Mouse (Mus musculus): ENCODE results near the gene Ctnnd1. TPM values are rescaled to one million over a fixed set of nuclear protein-coding genes. Genes with fewer than 3 reads are reported as not detected.
A peak's percentile ranks its signal among the peaks of the same experiment; 100 is the strongest.
"Not testable (repeated sequence)": the region's sequence is repeated elsewhere in the genome, so short reads cannot be mapped to it uniquely, and the experiment has no call there.

Ctnnd1 gene
- polyA plus RNA-seq (2012; rRNA removed), result 71.8 and 112 TPM in 2 replicates

DNA sequence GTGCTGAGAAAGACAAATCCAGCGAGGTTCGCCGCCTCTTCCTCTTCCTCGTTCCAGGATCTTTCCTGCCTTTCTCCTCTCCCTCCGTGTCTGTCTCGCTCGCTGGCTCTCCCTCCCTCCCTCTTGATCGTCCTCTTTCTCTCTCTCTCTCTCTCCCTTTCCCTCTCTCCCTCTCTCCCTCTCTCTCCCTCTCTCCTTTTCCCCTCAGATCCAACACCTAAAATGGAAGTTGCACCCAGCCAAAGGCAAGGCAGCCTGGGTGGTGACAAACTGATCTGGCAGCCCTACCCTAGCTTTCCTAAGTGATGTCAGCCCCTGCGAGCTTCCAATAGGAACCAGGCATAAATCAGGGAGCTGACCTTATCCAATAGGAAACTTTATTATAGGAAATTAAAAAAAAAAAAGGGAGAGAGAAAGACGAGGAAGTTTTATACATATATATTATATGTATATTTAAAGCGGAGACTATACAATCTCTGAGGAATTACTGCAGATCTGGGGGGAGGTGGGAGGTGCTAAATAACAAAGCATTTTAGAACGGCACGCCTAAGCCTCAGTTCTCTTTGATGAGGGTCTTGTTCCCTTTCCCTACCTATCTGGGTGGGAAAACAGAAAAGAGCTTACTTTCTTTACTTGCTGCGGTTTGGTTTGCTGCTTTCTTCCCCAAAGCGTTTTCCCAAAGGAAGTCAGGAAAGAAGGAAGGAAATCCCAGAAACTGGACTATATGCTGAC lies at the start of gene Ctnnd1:
Ctnnd1 (minus strand) TSS at position 302 of the 732 bp plus-strand sequence.
- DNase-seq (ENCODE audit: low read depth, low spot score), result peak; percentile 90
- 2% methylated on average over 15 of the region's 15 CpGs for WGBS

DNA sequence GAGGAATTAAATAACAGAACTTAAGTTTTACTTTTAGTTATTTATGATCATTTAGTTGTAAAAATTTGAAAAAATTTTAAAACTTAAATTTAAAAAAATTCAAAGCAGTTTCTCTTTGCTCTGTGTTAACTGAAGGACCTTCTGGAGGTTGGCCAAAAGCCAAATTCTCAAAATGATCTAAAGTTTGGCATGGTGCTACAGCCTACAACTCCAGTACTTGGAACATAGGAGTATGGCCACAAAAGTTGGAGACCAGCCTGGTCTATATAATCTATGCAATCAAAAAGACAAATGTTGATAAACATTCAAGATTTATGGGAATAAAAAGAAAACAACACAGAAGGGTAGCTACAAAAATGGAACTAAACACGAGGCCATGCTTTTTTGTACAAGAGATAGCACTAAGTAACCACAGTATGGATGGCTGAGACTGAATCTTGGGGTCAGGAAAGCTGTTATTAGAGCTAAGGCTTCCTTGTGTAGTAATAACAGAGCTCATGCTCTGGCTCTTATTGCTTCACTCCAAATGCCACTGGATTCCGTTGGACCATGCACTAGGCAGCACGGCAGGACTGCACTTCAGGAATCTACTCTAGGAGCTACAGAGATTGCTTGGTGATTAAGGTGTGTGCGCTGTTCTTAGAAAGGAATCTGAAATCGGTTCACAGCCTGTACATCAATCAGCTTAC lies 44.6 kb upstream of the Ctnnd1 start:
- no peak for DNase-seq (ENCODE audit: low read depth, low spot score)
- 81% methylated on average over 5 of the region's 5 CpGs for WGBS

DNA sequence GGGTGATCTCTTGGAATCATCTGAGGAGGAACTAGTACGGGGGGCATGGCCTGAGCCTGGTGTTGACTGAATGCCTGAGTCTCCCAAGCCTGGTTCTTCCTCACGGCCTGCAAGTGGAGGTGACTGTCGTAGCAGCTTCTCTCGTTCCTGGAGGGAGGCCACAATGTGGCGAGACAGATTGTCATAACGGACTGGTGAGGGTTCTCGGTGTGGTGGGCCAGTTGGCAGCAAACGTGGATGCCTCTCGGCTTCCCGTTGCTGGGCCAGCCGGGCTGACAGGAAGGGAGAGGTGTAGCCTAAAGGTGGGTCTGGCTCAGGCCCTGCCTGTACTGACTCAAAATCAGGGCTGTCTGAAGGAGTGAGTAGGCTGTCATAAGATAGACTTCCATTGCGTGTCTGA lies 39.5 kb upstream of the Ctnnd1 start:
- 84% methylated on average over 12 of the region's 12 CpGs for WGBS
- DNase-seq (ENCODE audit: low read depth, low spot score), result no peak

DNA sequence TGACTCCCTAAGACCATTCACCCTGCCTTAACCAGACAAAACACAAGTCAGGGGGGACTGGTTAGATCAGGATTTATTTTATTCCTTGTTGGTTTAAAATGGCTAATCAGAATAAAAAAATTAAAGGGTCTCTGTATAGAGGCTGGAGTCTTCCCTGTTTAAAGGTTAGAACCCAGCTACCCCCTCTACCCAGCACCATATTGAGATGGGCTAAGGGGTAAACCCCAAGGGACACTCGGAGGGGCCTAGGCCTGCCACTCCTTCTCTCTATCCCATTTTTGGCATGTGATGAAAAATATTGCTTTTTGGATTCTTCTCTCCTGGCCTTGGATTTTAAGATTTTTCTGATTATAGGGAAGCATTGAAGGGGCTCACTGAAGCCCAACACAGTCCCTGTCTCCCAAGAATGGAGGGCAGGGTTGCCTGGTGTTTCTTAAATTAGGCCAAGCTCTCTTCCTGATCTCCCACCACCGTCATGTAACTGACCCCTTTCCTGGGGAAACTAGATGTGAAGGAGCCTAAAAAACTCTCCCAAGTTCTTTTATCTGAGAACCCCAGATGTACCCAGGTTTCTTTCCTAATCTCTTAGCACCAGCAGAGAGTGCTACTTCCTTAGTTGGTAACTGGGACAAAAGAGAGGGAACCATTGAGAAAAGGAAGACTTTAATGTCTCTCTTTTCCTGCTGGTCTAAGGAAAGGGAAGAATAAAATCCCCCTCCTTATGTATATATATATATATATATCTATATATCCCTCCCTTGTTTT lies 37.7 kb upstream of the Ctnnd1 start:
- DNase-seq (ENCODE audit: low read depth, low spot score), result no peak
- 82% methylated on average over 2 of the region's 2 CpGs for whole genome bisulfite sequencing

DNA sequence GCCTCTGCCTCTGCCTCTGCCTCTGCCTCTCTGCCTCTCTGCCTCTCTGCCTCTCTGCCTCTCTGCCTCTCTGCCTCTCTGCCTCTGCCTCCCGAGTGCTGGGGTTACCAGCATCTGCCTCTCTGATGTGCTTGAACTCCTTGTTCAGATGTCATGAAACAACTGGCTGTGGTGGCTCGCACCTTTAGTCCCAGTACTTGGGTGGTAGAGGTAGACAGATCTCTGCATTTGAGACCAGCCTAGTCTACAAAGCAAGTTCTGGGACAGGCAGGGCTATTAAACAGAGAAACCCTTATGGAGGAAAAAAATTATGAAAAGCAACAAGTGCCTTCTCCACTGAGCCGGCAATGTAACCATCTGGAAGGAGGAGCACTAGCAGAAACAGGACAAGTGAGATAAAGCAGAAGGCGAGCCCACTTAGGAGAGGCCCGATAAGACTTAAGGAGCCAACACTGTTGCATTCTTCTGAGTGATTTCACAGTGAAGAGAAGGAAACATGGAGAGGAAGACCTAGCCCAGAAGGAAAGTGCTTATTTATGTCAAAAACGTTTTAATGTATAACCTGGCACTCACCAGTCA lies 32.1 kb upstream of the Ctnnd1 start:
- 50% methylated on average over 6 of the region's 6 CpGs for WGBS
- DNase-seq (ENCODE audit: low read depth, low spot score), result no peak

DNA sequence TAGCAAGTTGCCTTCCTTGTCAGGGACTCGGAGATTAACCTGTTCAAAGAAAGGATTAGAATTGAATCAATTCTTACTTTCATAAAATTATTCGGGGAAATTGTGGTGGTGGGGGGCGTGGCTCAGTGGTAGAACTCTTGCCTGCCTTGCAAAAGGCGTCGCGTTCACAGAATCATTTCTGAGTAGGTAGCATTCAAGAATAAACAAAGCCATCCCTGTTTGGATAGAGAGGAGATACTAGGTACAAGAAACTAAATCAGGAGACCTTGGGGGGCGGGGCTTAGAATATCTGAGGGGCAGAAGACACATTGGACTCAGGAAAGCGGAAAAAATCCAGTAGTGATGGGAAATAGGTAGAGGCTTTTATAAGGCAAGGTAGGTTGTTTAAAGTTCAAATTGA lies 28.5 kb upstream of the Ctnnd1 start, which contains the start of gene Tmx2:
Tmx2 (minus strand) TSS at position 125 of the 400 bp plus-strand sequence.
- WGBS, result 9% methylated on average over 8 of the region's 8 CpGs
- no peak for DNase-seq (ENCODE audit: low read depth, low spot score)

DNA sequence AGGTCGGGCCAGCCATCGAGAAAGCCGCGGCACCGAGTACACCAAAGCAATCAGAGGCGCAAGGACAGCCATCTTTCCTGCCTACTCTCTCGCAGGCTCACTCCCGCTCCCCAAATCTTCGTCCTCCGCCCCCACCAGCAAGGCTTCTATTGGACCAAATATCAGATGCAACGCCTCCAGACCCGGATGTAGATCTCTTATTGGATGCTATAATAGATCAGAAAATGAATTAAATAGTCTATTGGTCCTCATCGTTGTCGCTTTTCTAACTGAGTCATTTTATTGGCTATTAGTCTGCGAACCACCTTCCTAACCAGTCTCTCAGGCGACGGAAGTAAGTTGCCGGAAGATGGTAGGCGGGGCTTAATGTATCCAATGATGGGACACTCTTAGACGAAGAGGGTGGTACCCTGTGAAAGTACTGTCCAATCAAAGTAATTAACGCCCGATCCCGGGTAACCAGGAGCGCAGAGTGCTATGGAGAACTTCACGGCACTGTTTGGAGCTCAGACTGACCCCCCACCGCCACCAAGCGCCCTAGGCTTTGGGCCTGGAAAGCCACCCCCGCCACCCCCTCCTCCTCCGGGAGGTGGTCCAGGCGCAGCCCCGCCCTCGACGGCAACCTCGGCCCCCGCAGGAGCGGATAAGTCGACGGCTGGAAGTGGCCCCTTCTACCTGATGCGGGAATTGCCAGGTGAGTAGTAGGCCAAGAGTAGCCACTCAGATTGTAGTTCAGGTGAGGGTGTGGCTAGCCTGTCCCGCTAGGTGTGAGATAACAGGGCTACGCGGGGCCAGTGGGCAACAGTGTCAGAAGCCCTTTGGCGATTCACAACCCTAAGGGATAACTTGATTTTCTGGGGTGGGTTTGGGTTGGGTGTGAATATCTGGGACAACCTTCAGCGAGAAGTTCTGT lies 27.7 kb upstream of the Ctnnd1 start, which contains the start of the genes Gm28635 and Med19:
Gm28635 (minus strand) TSS at position 74 of the 913 bp plus-strand sequence.
Med19 (plus strand) TSS at position 435 of the 913 bp plus-strand sequence.
- under 1% methylated on average over 44 of the region's 44 CpGs for WGBS
- DNase-seq (ENCODE audit: low read depth, low spot score), result peak; percentile 100

DNA sequence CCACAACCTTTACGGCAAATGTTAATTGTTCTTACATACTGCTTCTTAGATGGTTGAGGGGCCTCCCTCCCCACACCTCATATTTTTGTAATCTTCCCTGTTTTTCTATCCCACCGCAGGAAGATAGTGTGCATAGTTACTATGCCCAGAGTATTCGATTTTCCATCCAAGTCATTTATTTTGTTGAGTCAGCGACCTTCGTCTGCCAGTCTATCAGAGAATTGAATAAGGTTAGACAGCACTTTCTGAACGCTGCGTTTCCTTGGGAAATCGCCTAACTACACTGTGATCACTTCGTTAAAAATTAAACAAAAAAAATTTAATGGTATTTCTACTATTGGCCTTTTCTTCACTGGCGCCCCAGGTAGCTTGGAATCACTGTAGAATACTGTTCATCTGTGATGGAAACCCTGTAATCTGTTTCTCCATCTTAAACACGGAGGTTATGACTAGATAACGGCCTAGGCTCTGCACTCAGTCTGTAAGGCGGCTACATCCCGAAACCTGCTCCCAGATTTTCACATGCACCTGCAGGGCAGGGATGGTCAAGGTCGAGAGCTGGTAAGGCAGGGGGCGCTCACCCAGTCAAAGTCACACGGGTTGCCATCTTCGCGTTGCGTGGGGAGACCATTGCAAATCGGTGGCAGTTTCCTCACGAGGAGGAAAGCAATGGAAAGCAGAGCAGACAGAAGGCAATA lies 26.9 kb upstream of the Ctnnd1 start:
- no peak for DNase-seq (ENCODE audit: low read depth, low spot score)
- 4% methylated on average over 22 of the region's 22 CpGs for WGBS

DNA sequence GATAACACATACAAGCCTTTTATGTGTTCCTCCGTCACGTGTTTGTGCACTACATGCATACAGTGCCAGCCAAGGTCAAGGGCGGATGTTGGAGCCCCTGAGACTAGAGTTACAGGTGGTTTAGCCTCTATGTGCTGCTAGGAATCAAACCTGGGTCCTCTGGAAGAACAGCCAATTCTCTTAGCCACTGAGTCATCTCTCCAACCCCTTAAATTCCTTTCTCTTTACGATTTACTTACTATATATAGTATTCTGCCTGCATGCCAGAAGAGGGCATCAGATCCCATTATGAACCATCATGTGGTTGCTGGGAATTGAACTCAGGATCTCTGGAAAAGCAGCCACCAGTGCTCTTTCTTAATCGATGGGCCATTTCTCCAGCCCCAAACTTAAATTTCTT lies 21.0 kb upstream of the Ctnnd1 start:
- WGBS, result 65% methylated on average over 4 of the region's 5 CpGs
- not testable (repeated sequence) for DNase-seq (ENCODE audit: low read depth, low spot score)

DNA sequence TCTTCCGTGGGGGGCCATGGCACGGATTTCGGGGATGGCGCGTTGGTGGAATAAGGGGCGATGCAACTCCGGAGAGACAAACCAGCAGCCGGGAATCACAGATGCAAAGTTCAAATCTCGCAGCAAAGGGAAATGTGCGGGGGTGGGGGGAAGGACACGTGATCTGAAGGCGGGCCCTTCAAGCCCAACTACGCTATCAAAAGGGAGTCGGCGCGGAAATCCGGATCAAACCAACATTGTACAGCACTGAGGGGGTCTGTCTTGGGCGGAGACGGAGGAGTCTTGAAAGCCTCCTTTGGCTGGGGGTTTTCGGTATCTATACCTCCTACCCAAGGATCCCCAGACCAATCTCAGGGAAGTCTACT lies 20.0 kb upstream of the Ctnnd1 start, which contains the start of gene Selenoh:
Selenoh (minus strand) TSS at position 202 of the 365 bp plus-strand sequence.
- peak; percentile 55 for DNase-seq (ENCODE audit: low read depth, low spot score)

DNA sequence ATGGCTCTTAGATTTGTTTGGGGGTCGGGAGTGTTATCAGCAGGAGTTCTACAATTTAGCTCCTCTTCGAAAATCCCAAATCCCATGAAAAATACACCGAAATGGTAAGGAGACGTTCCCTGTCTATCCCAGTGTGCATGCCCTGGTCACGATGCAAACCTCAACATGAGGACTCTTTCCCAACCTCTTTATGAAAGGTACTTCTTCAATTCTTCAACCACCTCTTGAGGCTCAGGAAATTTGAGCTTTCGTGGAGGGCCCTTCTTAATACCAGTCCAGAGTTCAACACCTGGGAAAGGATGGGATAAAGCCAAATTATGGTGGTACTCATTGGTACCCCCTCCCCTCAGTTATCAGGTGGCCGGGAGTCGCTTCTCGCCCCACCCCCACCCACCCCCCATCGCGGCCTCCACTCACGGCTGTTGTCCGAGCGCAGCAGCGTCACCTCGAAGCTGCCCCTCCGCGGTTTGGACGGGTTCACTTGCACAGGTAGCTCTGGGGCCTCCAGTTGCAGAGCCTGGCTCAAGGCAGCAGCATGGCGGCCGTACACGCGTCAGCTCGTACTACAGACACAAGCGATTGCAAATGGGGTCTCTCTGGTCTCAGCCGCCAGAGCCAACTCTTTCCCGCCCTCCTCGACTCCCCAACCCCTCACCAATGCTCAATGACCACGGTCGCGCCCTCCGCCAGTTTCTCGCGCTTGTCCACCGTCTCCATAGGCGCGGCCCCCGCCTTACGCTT lies 19.4 kb upstream of the Ctnnd1 start:
- WGBS, result 3% methylated on average over 39 of the region's 39 CpGs
- no peak for DNase-seq (ENCODE audit: low read depth, low spot score)

More for the DNA sequence above, 20.0 kb upstream of the Ctnnd1 start, which contains the start of gene Selenoh:
- under 1% methylated on average over 20 of the region's 20 CpGs for WGBS

DNA sequence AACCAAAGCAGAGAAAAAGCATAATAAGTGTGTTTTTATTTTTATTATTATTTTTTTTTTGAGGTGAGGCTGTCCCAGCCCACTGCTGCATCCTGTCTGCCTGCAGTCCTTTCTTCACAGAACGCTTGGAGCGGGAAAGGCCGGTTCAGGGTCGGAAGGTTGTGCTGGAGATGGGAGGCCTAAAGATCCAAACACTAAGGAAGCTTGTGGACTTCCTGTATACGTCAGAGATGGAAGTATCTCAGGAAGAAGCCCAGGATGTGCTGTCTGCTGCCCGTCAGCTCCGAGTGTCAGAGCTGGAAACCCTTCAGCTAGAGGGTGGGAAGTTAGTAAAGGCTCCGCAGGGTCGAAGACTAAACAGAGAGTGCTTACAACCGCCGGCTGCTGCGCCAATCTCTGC lies 15.5 kb upstream of the Ctnnd1 start:
- no peak for DNase-seq (ENCODE audit: low read depth, low spot score)
- 61% methylated on average over 12 of the region's 12 CpGs for WGBS

DNA sequence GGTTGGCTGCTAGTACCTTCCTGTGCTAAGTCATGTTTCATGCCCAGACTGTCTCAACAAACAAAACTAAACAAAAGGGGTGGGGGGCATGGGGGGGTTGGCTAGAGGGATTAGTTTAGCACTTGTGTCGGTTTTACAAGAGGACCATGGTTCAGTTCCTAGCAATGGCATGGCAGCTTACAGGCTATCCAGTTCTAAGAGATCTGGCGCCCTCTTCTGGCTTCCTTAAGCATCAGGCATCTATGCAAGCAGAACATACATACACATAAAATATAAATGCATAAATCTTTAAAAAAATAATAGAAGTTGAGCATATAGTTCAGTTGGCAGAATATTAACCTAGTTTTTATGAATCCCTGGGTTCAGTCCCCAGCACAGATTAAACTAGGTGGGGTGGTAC lies 12.3 kb upstream of the Ctnnd1 start:
- DNase-seq (ENCODE audit: low read depth, low spot score), result no peak
- 46% methylated on average over 2 of the region's 2 CpGs for WGBS

DNA sequence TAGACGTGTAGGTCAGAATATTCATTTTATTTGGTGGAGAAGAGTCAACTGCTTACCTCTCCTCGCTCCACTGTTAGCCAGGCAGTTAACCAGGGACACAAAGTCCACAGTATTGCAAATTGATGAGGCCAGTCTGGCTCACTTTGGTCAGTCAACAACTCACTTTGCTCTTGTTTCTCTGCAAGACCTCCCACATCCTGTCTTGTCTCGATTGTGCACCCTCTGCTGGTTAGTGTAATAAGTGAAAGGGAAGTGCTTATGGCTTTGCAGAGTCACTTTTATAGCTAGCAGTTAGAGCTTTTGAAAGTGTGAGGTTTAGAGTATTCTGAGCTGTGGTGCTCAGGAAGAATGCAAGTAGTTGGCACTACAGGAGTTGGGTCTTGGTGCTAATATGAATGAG lies 9.7 kb upstream of the Ctnnd1 start:
- DNase-seq (ENCODE audit: low read depth, low spot score), result no peak
- WGBS, result 34% methylated on average over 3 of the region's 3 CpGs

DNA sequence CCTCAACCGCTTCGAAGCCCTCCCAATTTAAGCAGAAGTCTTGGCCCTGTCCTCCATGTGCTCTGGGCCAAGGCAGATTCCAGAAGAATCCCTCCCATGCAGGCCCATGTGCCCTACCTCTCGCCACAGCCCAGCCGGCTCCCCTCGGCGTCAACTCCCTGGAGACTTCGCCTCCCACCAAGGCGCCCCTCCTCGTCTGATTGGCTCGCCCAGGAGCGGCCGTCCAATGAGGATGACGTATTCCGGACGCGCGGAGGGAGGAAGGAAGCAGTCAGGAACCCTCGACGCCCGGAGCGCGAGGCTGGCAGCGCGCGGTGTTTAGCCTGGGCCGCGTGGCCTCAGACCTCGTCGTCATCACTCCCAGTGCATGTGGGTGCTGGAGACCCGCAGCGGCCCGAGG lies 8.2 kb upstream of the Ctnnd1 start, which contains the start of gene Btbd18:
Btbd18 (plus strand) TSS at position 274 of the 400 bp plus-strand sequence.
- 95% methylated on average over 32 of the region's 32 CpGs for WGBS

DNA sequence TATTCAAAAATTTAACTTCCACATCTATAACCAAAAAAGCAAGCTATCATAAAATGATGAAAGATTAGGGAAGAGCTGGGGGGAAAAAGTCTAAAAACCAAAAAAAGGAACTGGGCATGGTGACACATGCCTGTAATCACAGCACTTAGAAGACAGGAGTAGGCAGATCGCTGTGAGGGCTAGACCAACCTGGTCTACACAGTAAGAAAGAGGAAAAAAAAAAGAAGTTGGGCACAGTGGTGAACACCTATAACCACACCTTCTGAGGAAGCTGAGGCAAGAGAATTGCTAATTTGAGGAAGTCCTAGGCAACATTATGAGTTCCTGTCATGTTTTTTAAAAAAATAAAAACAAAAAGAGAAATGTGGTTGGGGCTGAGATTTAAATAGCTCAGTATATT lies 5.3 kb upstream of the Ctnnd1 start:
- no peak for DNase-seq (ENCODE audit: low read depth, low spot score)
- WGBS, result 60% methylated on average over 1 of the region's 1 CpGs

More for the DNA sequence above, 8.2 kb upstream of the Ctnnd1 start, which contains the start of gene Btbd18:
- no peak for DNase-seq (ENCODE audit: low read depth, low spot score)

DNA sequence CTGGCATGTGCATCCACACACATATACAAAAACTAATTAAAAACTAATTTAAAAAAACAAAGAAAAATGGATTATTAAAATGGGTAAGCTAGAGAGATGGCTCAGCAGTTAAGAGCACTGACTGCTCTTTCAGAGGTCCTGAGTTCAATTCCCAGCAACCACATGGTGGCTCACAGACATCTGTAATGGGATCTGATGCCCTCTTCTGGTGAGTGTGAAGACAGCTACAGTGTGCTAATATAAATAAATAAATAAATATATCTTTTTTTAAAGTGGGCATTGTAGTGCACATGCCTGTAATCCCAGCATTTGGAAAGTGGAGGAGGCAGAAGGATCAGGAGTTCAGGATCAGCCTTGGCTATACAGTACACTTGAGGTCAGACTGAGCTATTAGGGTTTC lies 2.8 kb upstream of the Ctnnd1 start:
- DNase-seq (ENCODE audit: low read depth, low spot score), result no peak

Data from large intestine, adult 2 months (tissue).